Mouse (Mus musculus) cerebellum, adult 9-10 months (tissue): ENCODE results near the gene Samsn1.

ENCODE experiments used
- DNase-seq: peaks from one replicate; pipeline ENCODE4 v3.0.0; 2022

Samsn1 gene

GRCm38 (mm10) chr16:76022181-76022580, at the start of gene Samsn1:
Gene Samsn1 (minus strand): TSS chr16:76022281.
- DNase-seq = no peak

- DNase-seq = no peak
Observed at GRCm38 (mm10) chr16:76066082-76066635, 44.1 kb upstream of the Samsn1 start.

GRCm38 (mm10) chr16:76054976-76055375, 32.9 kb upstream of the Samsn1 start:
- DNase-seq = no peak

- DNase-seq = no peak
Observed at GRCm38 (mm10) chr16:76054079-76054478, 32.0 kb upstream of the Samsn1 start.

GRCm38 (mm10) chr16:76053537-76053936, 31.5 kb upstream of the Samsn1 start:
- DNase-seq = no peak

- DNase-seq = no peak
Observed at GRCm38 (mm10) chr16:76047066-76047465, 25.0 kb upstream of the Samsn1 start.

GRCm38 (mm10) chr16:76040319-76040945, 18.4 kb upstream of the Samsn1 start:
- no peak for DNase-seq

GRCm38 (mm10) chr16:76019164-76019563, 2.9 kb downstream of the Samsn1 start:
- no peak for DNase-seq

GRCm38 (mm10) chr16:76003812-76004389, 18.2 kb downstream of the Samsn1 start:
- no peak for DNase-seq

GRCm38 (mm10) chr16:76002870-76003572, 19.1 kb downstream of the Samsn1 start:
- DNase-seq = no peak

- DNase-seq = no peak
Observed at GRCm38 (mm10) chr16:76002287-76002686, 19.8 kb downstream of the Samsn1 start.

- no peak for DNase-seq
Observed at GRCm38 (mm10) chr16:76001788-76002187, 20.3 kb downstream of the Samsn1 start.

GRCm38 (mm10) chr16:76000127-76000526, 22.0 kb downstream of the Samsn1 start:
- DNase-seq = no peak

- DNase-seq = no peak
Observed at GRCm38 (mm10) chr16:75990173-75990572, 31.9 kb downstream of the Samsn1 start.

GRCm38 (mm10) chr16:75983831-75984230, 38.2 kb downstream of the Samsn1 start:
- DNase-seq = no peak

- no peak for DNase-seq
Observed at GRCm38 (mm10) chr16:75979381-75979780, 42.7 kb downstream of the Samsn1 start.

GRCm38 (mm10) chr16:75977798-75978197, 44.3 kb downstream of the Samsn1 start:
- no peak for DNase-seq

- no peak for DNase-seq
Observed at GRCm38 (mm10) chr16:75975682-75976332, 46.3 kb downstream of the Samsn1 start.

GRCm38 (mm10) chr16:75970266-75970998, 51.6 kb downstream of the Samsn1 start:
- no peak for DNase-seq

GRCm38 (mm10) chr16:75962021-75962420, 60.1 kb downstream of the Samsn1 start:
- DNase-seq = no peak

GRCm38 (mm10) chr16:75961487-75961886, 60.6 kb downstream of the Samsn1 start:
- DNase-seq = no peak

GRCm38 (mm10) chr16:75961036-75961435, 61.0 kb downstream of the Samsn1 start:
- no peak for DNase-seq

GRCm38 (mm10) chr16:75933357-75933756, 88.7 kb downstream of the Samsn1 start:
- no peak for DNase-seq
